Mouse (Mus musculus) spleen, postnatal 36 days (tissue): ENCODE results near the gene Slc26a8.

ENCODE experiments used
- DNase-seq, 2 experiments: peaks; one replicate each; pipeline ENCODE4 v3.0.0; 2022; ENCODE audit warnings: low spot score in 2 of 2, mixed read lengths in 1 of 2

Gene Slc26a8

GRCm38 (mm10) chr17:28640113-28640512, 49.9 kb downstream of the Slc26a8 start:
- DNase-seq, result no peak

DNA sequence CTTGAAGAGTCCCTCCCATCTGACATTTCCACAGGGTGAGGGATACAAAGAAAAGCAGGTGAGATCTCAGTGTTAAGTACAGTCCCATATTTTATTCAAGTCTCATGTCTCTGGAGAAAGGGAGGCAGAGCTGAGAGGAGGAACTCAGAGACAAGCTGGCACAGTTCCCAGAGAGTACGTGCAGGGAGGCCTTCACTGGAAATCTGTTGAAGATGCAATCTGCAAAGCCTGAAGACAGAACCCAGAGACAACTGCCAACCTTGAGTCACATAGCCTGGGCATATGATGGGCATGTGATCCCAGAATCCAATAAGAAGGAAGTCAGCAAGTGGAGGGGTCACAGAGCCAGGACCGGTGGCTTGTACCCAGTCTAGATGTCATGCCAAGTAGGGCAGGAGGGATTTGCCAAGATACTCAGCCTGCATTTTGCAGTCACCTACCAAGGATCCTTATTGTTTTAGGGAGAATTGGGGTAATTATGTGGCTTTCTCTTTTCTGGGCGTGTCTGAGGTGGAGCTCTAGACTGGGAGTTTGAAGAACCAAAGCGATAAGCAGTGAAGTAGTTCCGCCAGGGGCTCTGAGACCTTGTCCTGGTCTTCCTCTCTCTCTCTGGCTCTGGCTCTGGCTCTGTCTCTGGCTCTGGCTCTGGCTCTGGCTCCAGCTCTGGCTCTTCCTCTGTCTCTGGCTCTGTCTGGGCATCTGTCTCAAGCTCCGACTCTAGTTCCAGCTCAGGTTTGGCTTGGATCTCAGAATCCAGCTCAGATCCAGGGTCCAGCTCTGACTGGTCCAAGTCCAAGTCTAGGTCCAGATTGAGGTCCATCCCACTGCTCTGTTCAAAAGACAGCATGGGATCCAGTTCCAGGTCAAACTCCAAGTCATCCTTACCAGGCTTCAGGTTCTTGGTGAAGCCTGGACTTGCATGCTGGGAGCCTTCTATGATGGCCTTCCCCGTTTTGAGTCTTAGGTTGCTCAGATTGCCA, 52.0 kb downstream of the Slc26a8 start:
- DNase-seq, result no peak

DNA sequence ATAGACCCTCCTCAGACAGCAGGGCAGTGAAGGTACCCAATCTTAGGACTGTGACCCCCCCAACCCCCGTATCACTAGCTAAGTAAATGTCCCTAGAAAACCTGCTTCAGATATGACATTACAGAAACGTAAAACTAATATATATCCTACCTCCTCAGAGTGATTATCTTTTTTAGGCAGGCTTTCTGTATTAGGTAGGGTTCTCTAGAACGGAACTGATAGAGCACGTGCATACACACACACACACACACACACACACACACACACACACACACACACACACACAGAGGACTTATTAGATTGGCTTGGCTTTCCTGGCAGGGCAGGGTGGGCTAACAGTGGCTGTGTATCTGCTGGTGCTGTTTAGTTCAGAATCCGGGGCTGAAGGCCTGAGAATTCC, 54.2 kb downstream of the Slc26a8 start:
- DNase-seq, result no peak

- no peak for DNase-seq
Observed at GRCm38 (mm10) chr17:28629125-28629524, 60.9 kb downstream of the Slc26a8 start.

DNA sequence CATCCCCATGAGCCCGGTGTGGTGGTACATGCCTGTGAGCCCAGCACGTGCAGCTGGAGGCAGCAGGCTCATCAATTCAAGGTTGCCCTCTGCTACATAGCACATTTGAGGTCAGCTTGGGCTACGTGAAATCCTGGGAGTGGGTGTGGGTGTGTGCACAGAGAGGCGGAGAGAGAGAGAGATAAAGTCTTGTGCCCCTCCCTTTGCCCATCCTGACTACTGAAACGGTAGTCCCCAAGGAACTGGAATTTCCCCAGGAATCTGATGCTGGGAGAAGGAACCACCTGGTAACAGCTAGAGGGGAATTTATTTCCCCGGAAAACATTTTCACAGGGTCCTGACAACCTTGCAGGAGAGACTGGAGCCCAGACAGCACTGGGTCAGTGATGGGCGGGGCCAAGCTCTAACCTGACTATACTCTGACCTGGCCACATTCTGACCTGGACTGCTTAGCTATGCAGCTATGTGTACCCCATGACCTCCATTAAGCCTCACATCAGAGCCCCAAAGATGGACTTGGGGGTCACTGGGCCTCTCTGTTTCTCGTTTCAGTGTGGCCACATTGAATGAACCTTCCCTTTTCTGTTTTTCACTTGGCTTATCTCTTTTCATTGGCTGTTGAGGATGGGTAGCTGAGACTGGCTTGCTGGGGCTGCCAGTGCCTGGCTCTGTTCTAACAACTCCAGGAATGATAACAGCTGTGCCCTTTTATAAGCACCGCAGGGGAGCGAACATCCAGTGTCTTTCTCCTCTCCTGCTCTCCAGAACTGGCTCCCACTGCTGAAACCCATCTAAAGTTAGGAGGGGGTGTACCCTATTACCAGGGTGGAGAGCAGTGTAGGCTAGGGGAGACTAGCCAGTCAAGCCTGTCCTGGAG, 61.5 kb downstream of the Slc26a8 start:
- DNase-seq, result no peak

DNA sequence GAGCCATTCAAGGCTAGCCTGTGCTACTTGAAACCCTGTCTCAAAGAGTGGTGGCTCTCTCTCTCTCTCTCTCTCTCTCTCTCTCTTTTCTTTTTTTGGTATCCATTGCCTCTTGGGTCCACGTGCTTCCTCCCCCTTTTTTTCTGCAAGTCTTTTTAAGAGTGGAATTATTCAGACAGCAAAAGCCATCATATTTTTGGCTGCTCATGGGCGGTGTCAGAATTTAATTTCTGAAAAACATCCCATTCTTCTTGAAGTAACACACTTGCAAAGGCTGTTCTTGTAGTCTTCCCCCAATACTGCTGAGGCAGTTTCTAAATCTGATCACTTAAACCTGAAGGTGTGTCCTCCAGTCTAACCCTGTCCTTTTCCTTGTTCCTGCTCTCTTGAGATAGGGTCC, 63.1 kb downstream of the Slc26a8 start:
- no peak for DNase-seq

- peak in 1 of 2 experiments; percentile 10 for DNase-seq
Observed at GRCm38 (mm10) chr17:28625327-28625726, 64.7 kb downstream of the Slc26a8 start.

- no peak for DNase-seq
Observed at GRCm38 (mm10) chr17:28624841-28625240, 65.2 kb downstream of the Slc26a8 start.

- DNase-seq, result peak; percentile 88
Observed at GRCm38 (mm10) chr17:28622300-28622759, 67.7 kb downstream of the Slc26a8 start, which contains the start of gene Srpk1. Gene Srpk1, minus strand, starts transcription at chr17:28622709.

- DNase-seq, result peak; percentile 20 to 41
Observed at GRCm38 (mm10) chr17:28621381-28622299, 68.4 kb downstream of the Slc26a8 start.

- no peak for DNase-seq
Observed at GRCm38 (mm10) chr17:28618775-28619174, 71.3 kb downstream of the Slc26a8 start.

DNA sequence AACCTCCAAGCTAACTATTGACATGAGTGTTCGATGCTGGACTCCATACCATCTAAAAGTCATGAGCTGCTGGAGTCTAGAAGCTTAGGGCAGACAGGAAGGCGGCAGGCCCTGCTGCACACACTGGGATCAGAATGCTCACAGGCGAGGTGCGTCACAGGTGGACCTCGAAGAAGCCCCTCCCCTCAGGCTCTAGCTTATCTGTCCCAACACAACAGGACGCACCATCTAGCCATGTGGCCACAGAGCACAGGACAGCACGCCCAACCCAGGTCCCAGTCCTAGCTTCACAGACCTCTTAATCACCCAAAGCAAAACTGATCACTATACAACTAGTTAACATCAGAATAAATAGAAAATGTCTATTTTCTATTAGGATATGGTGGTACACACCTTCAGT, 71.9 kb downstream of the Slc26a8 start:
- no peak for DNase-seq

DNA sequence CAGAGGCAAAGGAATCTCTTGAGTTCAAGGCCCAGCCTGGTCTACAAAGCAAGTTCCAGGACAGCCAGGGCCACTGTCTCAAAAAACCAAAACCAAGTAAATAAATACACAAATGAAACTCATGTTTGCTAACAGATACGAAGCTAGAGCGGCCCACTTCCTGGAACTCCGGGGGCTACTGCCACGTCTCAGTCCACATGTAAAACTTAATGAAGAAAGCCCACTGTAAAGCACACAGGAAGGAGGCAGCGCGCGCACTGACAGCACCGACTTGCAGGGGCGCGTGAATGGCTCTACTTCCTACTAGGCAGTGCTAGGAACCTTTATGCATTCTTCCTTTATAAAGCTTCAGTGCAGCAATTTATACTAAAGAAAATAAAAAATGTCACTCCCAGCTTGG, 72.4 kb downstream of the Slc26a8 start:
- no peak for DNase-seq

DNA sequence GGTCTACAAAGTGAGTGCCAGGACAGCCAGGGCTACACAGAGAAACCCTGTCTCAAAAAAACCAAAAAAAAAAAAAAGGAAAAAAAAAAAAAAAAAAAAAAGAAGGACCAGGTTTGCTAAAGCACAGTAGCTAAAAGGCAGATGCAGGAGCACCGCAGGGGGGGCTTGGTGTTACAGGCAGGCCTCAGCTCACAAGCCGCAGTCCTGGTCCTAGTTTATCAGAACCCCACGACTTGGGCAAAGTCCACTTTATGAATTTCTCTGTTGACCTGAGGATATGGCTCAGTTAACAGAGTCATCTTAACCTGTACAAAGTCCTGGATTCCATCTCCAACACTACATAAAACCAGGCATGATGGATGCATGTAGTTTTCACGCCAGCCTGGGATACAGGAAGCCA, 74.7 kb downstream of the Slc26a8 start:
- no peak for DNase-seq

GRCm38 (mm10) chr17:28613096-28613495, 76.9 kb downstream of the Slc26a8 start:
- no peak for DNase-seq

DNA sequence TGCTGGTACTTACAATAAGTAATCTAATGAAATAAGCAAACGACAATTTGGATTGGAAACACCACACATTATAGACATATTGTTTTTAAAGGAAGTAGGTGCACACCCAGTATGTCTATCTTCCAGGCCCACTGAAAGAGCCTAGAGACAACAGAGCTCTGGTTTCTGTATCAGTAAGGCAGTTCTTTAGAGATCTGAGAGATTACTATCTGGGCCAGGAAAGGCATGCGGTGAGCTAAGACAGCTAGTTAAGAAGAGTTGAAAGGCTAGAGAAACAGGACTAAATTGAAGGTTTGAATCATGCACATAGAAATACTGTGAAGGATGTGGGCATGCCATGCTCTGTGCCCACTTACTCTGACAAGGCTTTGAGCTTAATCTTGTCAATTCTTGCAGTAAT, 77.4 kb downstream of the Slc26a8 start:
- DNase-seq, result peak; percentile 31 to 34

GRCm38 (mm10) chr17:28609543-28609942, 80.5 kb downstream of the Slc26a8 start:
- DNase-seq, result no peak

DNA sequence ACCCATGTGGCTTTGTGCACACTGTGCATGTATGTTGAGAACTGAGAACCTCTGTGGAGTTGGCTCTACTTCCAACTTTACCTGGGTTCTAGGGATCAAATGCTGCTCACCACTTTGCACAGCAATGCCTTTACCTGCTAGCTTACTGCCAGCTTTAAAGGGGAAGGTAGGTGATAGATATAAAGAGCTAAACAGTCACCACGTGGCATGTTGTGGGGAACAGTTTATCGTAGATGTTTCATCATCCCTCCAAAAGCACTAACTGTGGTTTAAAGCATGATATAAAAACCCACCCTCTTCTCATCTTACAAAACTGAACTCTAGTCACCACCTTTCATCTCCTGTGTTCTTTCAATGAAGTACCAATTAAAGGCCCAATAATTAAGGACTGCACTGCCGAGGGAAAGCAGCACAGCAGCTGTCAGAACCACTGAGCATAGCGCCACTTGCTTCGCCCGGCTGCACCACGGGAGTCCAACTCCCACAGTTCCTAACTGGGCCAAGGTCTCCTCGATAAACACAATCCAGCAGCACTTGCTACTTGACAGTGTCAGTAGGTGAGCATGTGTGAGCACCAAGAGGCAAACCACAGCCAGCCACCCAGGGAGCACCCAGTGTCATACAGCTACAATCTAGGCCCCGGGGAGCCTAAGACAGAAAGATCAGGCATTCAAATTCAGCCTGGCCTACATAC, 88.3 kb downstream of the Slc26a8 start:
- DNase-seq, result no peak

GRCm38 (mm10) chr17:28600780-28601179, 89.3 kb downstream of the Slc26a8 start:
- no peak for DNase-seq

GRCm38 (mm10) chr17:28593965-28594364, 96.1 kb downstream of the Slc26a8 start:
- DNase-seq, result no peak

GRCm38 (mm10) chr17:28592998-28593397, 97.0 kb downstream of the Slc26a8 start:
- DNase-seq, result peak; percentile 53 to 61
